Mouse (Mus musculus) spleen, adult 18-20 months (tissue): ENCODE measurements around the gene Rprd1b.
A peak's percentile ranks its signal among the peaks of the same experiment; 100 is the strongest.

ENCODE experiments used
- DNase-seq, 2 experiments: peaks; one replicate each; pipeline ENCODE4 v3.0.0; 2022; ENCODE audit warnings: mixed read lengths in 2 of 2

Gene Rprd1b

DNA sequence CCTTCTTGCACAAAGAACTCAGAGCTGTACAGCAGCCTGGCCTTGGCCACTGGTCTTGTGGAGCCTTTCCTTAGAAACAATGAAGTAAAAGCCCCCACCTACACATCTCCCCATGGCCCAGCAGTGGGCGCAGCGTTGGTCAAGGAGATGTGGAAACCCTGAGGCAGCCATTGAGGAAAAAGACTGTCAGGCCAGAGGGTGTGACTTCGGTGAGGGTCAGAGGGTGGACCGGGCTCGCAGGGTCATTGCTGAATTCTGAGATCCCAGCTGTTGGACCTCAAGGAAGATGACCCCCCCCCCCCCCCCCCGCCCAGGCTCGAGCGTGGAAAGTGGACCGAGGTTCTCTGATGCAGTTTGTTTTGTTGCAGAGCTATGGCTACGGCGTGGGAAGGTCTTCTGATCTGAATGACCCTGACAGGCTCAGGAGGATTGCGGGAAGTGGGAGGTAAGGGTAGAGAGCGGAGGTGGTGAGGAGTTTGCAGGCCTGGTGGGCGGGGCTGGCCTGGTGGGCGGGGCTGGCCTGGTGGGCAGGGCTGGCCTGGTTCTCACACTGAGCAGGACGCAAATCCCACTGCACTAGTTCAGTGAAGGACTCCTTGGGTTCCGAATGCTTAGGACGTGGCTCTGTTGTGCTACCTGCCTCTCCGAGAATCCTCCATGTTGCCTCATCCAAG is 150.5 kb downstream of the Rprd1b start:
- DNase-seq = peak; percentile 69 to 85

DNA sequence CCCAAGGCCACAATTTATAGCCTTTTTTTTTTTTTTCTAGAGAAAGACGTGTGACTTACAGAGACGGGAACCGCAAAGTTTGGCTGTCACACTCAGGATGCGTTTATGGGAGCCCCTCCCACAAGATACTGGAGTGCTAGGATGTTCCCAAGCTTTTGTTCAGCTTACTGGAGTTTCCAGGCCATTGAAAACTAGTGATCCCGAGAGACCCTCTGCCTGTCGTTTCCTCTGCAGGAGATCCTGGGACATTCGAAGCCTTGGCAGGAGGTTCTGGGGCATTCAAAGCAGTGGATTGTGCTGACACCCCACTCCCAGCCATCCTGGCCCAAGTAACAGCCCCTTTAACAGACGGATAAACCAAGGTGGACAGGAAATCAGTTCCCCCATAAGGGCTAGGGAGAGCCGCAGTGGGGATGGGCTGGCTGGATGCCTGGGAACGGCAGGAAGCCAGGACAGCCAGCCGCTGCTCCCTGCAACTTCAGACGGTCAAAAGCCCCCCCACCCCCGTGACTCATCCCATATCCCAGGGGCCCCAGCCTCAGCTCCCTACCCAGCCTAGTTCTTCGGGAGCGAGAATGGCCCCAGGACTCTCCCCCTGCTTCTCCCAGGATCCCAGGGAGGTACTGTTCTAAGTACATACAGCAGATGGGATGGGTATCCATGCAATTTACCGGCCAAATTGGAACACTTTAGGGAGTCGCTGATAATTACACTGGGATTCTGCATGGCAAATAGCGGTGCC is 151.2 kb downstream of the Rprd1b start:
- DNase-seq = no peak

DNA sequence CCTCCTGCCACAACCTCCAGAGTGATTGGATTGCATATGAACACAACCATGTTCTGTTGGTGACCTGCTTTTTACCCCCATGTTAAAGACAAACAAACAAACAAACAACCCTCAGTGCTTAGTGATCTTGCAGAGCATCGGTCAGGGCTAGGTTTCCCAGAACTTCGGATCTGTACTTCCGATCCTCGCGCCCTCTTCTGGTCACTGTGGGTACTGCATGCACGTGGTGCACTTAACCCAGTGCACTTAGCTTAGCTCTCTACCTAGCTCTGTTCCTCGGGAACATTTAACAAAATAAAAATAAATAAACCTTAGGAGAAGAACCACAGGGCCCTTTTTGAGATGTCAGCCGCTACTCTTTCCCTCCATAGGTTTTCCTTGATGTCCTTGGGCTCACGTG is 152.5 kb downstream of the Rprd1b start:
- DNase-seq = peak in 1 of 2 experiments; percentile 58
